Mouse (Mus musculus) thymus, postnatal 0 days (tissue): ENCODE data around the gene Mageh1. TPM values are rescaled to one million over a fixed set of nuclear protein-coding genes. Genes with fewer than 3 reads are reported as not detected.
"Not testable (repeated sequence)": the region's sequence is repeated elsewhere in the genome, so short reads cannot be mapped to it uniquely, and the experiment has no call there.

Experiments used
- DNase-seq: peaks from one replicate; pipeline ENCODE4 v3.0.0-alpha.2; 2015; ENCODE audit warnings: low spot score
- polyA plus RNA-seq: library from polyadenylated mRNA; unstranded; fragments of >200 nt; fragmentation: Nextera tagmentation; extraction: Ambion mirVana; gene quantifications from 2 replicates; pipeline ENCODE4 v1.2.1, GENCODE M21; 2015

The Mageh1 gene
- polyA plus RNA-seq = 6.4 and 6.6 TPM in 2 replicates

DNA sequence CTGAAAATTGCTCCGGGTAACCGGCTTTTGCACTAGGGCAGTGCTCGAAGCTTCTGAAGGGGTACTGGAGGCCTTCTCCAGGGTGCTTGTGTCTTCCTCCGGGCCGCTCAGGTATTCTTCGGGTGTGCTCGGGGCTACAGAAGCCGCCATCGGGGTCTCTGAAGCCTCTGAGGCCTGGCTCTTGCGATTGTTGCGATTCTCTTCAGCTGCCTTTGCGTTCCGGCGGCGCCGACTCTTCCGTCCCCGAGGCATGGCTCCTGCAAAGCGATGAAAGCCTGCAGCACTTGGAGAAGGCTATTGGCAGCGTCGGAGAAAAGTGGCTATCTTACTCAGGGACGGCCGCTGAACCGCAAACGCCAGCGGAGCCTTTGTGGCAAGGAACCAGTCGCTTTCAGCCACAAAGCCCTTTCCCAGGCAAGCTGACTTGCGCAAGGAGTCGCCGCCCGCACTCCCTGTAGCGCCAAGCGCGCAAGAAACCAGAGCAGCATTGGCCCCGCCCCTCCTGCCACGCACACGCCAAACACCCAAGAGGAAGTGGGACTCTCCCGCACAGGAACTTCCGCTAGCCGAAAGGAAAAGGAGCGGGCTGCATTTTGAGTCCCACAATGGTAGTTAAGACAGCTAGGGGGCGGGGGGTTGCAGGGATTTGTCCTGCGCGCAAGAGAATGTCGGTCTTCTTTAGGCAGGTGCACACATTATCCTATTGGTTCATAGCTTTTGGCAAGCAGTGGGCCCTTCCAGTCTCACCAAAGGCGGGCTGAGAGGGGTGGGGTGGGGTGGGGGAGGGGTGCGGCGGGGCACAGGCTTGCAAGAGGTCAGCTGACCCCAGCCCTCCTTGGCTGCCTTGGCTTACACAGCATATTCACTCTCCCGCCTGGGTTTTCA, at the start of gene Mageh1:
Gene Mageh1 (minus strand): TSS at position 489 of the 885 bp plus-strand sequence.
- peak; percentile 7 for DNase-seq

DNA sequence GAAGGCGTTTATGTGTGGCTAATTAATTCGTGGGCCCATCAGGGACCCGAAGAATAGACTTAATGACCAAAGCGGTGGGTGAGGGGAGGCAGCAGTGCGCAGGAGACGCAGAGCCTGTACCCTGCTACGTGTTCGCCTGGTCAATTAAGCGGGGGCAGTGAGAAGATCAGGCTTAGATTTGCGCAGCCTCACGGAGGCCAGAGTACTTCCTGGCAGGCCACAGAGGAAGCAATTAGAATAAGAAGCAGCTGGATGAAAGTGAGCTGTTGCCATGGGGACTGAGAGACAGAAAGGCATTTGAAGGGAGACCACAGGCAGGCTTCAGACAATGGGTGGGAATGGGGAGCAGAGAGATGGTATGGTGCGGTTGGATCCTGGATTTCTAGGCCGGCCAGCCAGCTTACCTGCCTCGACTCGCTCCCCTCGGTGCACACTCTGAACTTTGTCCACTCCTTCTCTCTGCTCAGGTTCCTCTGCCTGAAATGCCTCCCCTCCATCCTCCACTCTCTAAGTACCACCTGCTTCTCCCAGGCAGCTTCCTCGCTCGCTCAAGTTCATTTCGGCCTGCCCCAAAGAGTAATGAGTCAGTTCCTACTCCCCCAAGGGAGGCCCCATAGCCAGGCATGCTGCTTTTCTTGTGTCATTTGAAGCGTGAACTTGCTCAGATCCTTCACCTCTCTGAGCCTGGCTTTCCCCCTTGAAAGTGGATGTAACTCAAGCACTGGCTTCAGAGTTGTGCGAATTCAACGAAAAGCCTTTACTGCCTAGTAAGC, 783 bp upstream of the Mageh1 start:
- DNase-seq = not testable (repeated sequence)

DNA sequence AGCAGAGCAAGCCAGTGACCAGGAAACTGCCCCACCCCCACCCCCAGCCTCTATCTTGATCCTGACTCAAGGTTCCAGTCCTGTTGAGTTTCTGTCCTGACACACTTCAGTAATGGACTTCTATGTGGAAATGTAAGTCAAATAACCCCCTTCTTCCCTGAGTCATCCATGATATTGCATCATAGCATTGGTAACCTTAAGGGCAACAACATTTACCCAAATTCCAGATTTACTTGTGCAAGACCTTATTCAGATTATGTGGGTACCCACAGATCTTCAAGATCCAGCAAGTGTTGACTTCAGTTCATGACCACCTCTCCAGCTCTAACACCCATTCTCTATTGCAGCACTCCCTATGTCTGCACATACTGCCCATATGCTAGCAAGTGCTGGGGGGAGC, 5.8 kb downstream of the Mageh1 start:
- DNase-seq = not testable (repeated sequence)

DNA sequence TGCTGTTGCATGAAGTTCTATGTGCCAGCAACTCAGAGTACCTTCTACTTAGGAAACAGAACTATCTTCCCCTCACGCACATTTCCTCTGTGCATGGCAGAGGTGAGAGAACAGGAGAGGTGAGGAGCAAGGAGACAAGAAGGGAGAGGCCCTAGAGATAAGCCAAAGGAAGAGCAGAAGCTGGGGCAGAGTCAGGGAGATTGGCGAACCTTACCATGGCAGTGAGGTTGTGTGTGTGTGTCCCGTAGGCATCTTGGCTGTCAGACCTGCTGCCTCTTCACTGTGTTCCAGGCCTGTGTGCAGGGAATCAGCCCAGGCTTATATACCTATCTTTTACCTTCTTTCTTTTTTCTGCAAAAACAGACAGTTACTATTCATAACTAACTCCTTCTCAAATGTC, 11.7 kb downstream of the Mageh1 start:
- not testable (repeated sequence) for DNase-seq

DNA sequence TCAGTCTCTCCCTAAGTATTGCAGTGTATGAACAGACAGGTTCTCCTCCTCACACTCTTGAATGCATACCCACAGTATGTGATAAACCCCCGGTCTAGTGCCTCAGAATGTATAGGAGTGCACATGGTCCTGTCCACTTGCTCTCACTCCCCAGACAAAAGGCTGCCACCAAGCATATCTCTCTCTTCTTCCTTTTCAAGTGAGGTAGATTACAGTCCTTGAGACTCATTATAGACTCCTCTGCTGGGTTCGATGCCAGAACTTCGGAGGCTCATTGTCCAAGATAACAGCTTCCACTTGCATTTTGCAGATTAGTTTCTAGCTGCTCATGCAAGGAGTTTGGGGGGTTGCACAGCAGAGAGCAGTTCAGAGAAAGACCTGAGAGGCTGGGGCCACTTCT, 12.1 kb downstream of the Mageh1 start:
- not testable (repeated sequence) for DNase-seq

DNA sequence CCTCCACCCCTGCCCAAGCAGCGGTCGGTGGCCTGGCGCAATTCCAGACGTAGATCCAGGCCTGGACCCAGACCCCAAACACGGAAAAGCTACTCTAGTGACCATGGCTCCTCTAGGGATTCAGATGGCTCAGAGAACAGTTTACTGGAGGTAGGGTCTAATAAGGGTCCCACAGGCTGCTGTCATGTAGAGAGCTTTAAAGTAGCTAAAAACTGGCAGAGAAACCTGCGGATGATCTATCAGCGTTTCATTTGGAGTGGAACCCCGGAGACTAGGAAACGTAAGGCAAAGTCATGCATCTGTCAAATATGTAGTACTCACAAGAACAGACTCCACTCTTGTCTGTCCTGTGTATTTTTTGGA, 29.7 kb downstream of the Mageh1 start:
- no peak for DNase-seq

DNA sequence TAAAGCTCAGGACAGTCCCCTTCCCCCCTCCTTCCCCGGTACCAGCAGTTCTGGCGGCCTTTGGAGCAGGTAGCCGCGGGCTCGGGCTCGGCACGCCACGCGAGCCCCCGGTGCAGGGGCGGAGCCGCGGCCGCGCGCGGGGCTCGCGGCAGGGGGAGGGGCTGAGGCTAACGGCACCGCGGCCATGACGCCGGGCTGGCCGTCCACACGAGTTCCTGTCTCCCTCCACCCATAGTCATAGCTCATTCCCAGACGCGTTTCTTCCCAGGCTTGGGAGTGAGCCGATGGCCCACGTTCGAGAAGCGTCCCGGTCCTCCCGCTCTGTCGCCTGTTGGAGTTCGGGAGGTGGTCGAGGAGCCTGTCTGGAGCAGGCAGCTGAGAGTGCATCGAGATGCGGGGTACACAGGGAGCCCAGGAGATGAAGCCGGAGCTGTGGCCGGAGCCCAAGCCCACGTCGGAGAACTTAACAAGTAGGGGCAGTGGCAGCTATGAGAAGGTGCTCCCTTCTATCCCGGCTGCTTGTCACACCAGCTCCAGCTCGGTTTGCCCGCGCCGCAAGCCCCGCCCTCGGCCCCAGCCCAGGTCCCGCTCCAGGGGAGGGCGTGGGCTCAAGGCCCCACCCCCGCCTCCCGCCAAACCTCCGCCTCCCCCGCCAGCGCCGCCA, 30.2 kb downstream of the Mageh1 start:
- DNase-seq = peak; percentile 2

DNA sequence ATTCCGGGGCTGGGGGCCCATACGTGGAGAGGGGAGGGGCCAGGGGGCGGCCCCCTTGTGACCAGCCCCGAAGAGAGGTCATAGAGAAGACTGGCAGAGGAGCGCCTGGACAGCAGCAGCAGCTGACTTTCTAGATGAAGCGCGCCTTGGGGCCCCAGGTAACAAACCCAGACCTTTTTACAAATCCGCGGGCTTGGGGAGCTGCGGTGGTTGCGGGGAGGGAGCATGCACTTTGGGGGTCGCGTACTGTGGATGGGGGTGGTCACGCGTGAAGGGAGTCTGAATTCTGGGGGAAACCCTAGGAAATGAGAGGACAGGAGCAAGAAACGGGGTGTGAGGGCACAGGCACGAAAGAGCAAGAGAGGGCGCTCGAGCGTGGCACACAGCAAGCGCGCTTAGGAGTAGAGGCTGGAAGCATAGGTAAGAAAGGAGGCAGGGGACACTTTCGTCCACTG, 31.0 kb downstream of the Mageh1 start, which contains the start of gene Usp51:
Gene Usp51 (plus strand): TSS at position 83 of the 455 bp plus-strand sequence.
- peak; percentile 7 for DNase-seq

DNA sequence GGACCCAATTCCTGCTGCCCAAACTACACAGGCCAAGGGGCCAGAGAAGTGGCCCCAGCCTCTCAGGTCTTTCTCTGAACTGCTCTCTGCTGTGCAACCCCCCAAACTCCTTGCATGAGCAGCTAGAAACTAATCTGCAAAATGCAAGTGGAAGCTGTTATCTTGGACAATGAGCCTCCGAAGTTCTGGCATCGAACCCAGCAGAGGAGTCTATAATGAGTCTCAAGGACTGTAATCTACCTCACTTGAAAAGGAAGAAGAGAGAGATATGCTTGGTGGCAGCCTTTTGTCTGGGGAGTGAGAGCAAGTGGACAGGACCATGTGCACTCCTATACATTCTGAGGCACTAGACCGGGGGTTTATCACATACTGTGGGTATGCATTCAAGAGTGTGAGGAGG, 41.3 kb downstream of the Mageh1 start:
- DNase-seq = not testable (repeated sequence)

DNA sequence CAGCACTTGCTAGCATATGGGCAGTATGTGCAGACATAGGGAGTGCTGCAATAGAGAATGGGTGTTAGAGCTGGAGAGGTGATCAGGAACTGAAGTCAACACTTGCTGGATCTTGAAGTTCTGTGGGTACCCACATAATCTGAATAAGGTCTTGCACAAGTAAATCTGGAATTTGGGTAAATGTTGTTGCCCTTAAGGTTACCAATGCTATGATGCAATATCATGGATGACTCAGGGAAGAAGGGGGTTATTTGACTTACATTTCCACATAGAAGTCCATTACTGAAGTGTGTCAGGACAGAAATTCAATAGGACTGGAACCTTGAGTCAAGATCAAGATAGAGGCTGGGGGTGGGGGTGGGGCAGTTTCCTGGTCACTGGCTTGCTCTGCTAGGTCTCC, 47.5 kb downstream of the Mageh1 start:
- DNase-seq = not testable (repeated sequence)

Other genes with a start within 250 kb of the Mageh1 start
- 0.18 and 0.19 TPM in 2 replicates for gene Usp51, start 31.1 kb downstream of the Mageh1 start, polyA plus RNA-seq
- gene Foxr2, start 81.2 kb upstream of the Mageh1 start, polyA plus RNA-seq = not detected in 2 replicates
- gene Rragb, start 102.4 kb upstream of the Mageh1 start, polyA plus RNA-seq = 0.95 and 1.0 TPM in 2 replicates
- gene Klf8, start 199.9 kb upstream of the Mageh1 start, polyA plus RNA-seq = 0.13 and 0.16 TPM in 2 replicates